9 mouse cellular contexts compared by ENCODE assay signal in genomic region chr7:4624343-4624742, GRCm38 (mm10). TPM values are rescaled to one million over a fixed set of nuclear protein-coding genes. Genes with fewer than 3 reads are reported as not detected.
DNase-seq lines count a peak whose midpoint lies in the region; ATAC-seq and TF ChIP-seq lines count a peak whose summit lies in the region.
"Had no signal": no experiment of that assay in that cellular context is flagged by ENCODE, and none has a peak within 500 bp of the region (broad histone marks: within the 10 kb centered on the region; RNA-seq: fewer than 3 reads in every experiment).

No protein-coding gene starts in this region.

- H3K27me3 ChIP-seq in E14TG2a.4 (ENCODE audit: insufficient read depth, low read length), result no peaks in the 10 kb centered on the region
- H3K27me3 ChIP-seq in neural tube, embryonic 15.5 days (replicated peaks), result no peaks in the 10 kb centered on the region

- H3K36me3 ChIP-seq in E14TG2a.4 (ENCODE audit: insufficient read depth, low read length), result peaks cover 17% of the 10 kb centered on the region
- H3K36me3 ChIP-seq in neural tube, embryonic 15.5 days, result peaks cover 13% of the 10 kb centered on the region

- no peak overlapping the region for H3K27ac ChIP-seq in layer of hippocampus, adult 2 months
- H3K27ac ChIP-seq in bone marrow macrophage, adult 2 months (ENCODE audit: insufficient read depth, low read depth, low read length), result no peak overlapping the region
- no peak overlapping the region for H3K27ac ChIP-seq in neural tube, embryonic 15.5 days (replicated peaks)
- H3K27ac ChIP-seq: forebrain, embryonic 10.5 days had no signal

- H3K9me3 ChIP-seq in E14TG2a.4 (ENCODE audit: low read length), result no peaks in the 10 kb centered on the region
- no peaks in the 10 kb centered on the region for H3K9me3 ChIP-seq in neural tube, embryonic 15.5 days (replicated peaks)
- H3K9me3 ChIP-seq: forebrain, embryonic 10.5 days had no signal

- no peak overlapping the region for H3K4me3 ChIP-seq in layer of hippocampus, adult 2 months
- no peak overlapping the region for H3K4me3 ChIP-seq in E14TG2a.4 (replicated peaks; ENCODE audit: low read length)
- no peak overlapping the region for H3K4me3 ChIP-seq in bone marrow macrophage, adult 2 months (ENCODE audit: insufficient read depth, low read length)
- H3K4me3 ChIP-seq in neural tube, embryonic 15.5 days (replicated peaks), result no peak overlapping the region
- H3K4me3 ChIP-seq: forebrain, embryonic 10.5 days had no signal

- 49% methylated on average over 1 of the region's 1 CpGs for WGBS in neural tube, embryonic 15.5 days

- H3K9ac ChIP-seq in neural tube, embryonic 15.5 days (replicated peaks), result no peak overlapping the region

- no peak for DNase-seq in layer of hippocampus, adult 2 months (ENCODE audit: low spot score in 2 of 2)
- DNase-seq in layer of hippocampus, adult 11-12 months (ENCODE audit: low spot score), result no peak
- no peak for DNase-seq in ovary, adult 18-20 months (ENCODE audit: low spot score)
- no peak for DNase-seq in urinary bladder, adult 18-20 months (ENCODE audit: low spot score in 2 of 2)

- H3K4me1 ChIP-seq in E14TG2a.4 (replicated peaks; ENCODE audit: low read depth, low read length), result no peaks in the 10 kb centered on the region
- no peaks in the 10 kb centered on the region for H3K4me1 ChIP-seq in bone marrow macrophage, adult 2 months (ENCODE audit: control insufficient read depth, insufficient read depth, low read length)
- no peaks in the 10 kb centered on the region for H3K4me1 ChIP-seq in neural tube, embryonic 15.5 days
- H3K4me1 ChIP-seq: forebrain, embryonic 10.5 days had no signal

- ATAC-seq in neural tube, embryonic 15.5 days (ENCODE audit: low FRiP score), result peak; percentile 42; the same call in 1 of the 2 replicates

- peak; percentile 55 for TF ChIP-seq CTCF in layer of hippocampus, adult 2 months (conservative IDR thresholded peaks at IDR 0.05)
- TF ChIP-seq CTCF in E14TG2a.4 (conservative IDR thresholded peaks at IDR 0.05; ENCODE audit: low read length), result peak; percentile 20; the same call in 1 of the 2 replicates
- peak; percentile 37; the same call in 1 of the 2 replicates for TF ChIP-seq CTCF in bone marrow macrophage, adult 2 months (IDR thresholded peaks at IDR 0.05; ENCODE audit: low read depth, low read length)

- TF ChIP-seq POLR2A in bone marrow macrophage, adult 2 months (IDR thresholded peaks at IDR 0.05; ENCODE audit: borderline replicate concordance, low read depth, low read length), result no peak

- H3K4me2 ChIP-seq in neural tube, embryonic 15.5 days, result no peak overlapping the region

RNA-seq across cellular contexts. Expression of gene Tmem86b, which starts 6.9 kb away (rescaled TPM):
- total RNA-seq in layer of hippocampus, adult 2 months (2021), result 10 to 100 TPM; 17.8 to 21.8 TPM
- polyA plus RNA-seq in bone marrow macrophage, adult 2 months (2012; ENCODE audit: insufficient read depth, insufficient read length, missing spikeins), result 10.9 and 14.8 TPM in 2 replicates
- 1.7 and 2.3 TPM in 2 replicates for polyA plus RNA-seq in neural tube, embryonic 15.5 days (2015; fragmentation: Nextera tagmentation; extraction: Ambion mirVana)

RNA-seq across cellular contexts. Expression of gene Ptprh, which starts 20.5 kb away (rescaled TPM):
- total RNA-seq in layer of hippocampus, adult 2 months (2021), result under 1 TPM; 0.18 to 0.22 TPM
- polyA plus RNA-seq in bone marrow macrophage, adult 2 months (2012; ENCODE audit: insufficient read depth, insufficient read length, missing spikeins), result not detected in 2 replicates
- polyA plus RNA-seq in neural tube, embryonic 15.5 days (2015; fragmentation: Nextera tagmentation; extraction: Ambion mirVana), result 0.43 and 0.65 TPM in 2 replicates
- total RNA-seq: heart, adult 8-10 months had no signal

RNA-seq across cellular contexts. Expression of gene Ppp6r1, which starts 34.5 kb away (rescaled TPM):
- 100 to 1,000 TPM; 133 to 134 TPM for total RNA-seq in layer of hippocampus, adult 2 months (2021)
- 84.8 and 90.0 TPM in 2 replicates for polyA plus RNA-seq in bone marrow macrophage, adult 2 months (2012; ENCODE audit: insufficient read depth, insufficient read length, missing spikeins)
- 8.3 and 8.9 TPM in 2 replicates for polyA plus RNA-seq in neural tube, embryonic 15.5 days (2015; fragmentation: Nextera tagmentation; extraction: Ambion mirVana)
